ENCODE assay signal across 8 mouse cellular contexts in the genomic region with DNA sequence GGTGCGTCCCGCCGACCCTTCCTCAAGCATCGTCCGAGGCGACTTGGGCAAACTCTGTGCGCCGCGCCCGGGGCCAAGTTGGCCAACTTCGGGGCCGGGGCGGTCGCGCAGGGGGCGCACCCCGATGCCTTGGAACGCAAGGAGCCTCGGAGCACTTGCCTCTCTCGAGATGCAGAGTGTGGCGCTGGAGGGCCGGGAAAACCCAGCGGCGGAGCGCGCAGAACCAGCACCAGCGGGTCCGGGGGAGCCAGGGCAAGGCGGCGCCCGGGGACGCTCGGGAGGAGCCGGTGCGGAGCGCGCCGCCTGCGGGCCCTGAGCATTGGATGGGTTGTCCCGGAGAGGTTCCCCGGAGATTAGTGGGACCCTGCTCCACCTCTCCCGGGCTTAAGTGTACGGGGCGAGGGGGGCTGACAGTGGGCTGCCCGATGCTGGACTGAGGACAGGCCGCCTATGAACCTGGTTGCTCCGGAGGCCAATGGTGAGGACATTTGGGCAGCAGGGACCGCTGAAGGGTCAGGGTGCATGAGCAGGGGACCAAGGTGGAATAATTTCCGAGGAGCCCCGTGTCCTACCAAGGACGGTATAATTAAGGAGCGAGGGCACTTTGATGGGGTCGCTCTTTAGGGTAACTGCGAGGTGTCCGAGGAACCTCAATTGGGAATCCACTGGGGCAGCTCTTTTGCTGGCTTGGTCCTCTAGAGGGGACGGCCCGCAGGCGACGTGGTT. TPM values are rescaled to one million over a fixed set of nuclear protein-coding genes. Genes with fewer than 3 reads are reported as not detected.
DNase-seq lines count a peak whose midpoint lies in the region; ATAC-seq and TF ChIP-seq lines count a peak whose summit lies in the region.

No protein-coding gene starts in this region.

- WGBS in kidney, embryonic 15.5 days: under 1% methylated on average over 59 of the region's 59 CpGs
- WGBS in small intestine, adult 2 months: 1% methylated on average over 59 of the region's 59 CpGs

- no peaks in the 10 kb centered on the region for H3K36me3 ChIP-seq in kidney, embryonic 15.5 days
- H3K36me3 ChIP-seq in small intestine, adult 2 months (ENCODE audit: control insufficient read depth, insufficient read depth, low read length): no peaks in the 10 kb centered on the region

- ATAC-seq in kidney, embryonic 15.5 days (replicated peaks; ENCODE audit: low FRiP score): peak; percentile 14

- H3K27me3 ChIP-seq in kidney, embryonic 15.5 days: peaks cover 80% of the 10 kb centered on the region
- H3K27me3 ChIP-seq in small intestine, adult 2 months (ENCODE audit: control insufficient read depth, insufficient read depth, low read length): peaks cover 21% of the 10 kb centered on the region

- TF ChIP-seq POLR2A in small intestine, adult 2 months (IDR thresholded peaks at IDR 0.05; ENCODE audit: low read depth, low read length): no peak

- peak; percentile 24 to 37 for DNase-seq in left cerebral cortex, adult 18-20 months (ENCODE audit: low spot score in 2 of 2)
- DNase-seq in left cerebral cortex, adult 11 months (ENCODE audit: low spot score): no peak
- peak; percentile 45 to 48 for DNase-seq in cerebellum, postnatal 36 days
- DNase-seq in gastrocnemius, postnatal 4 days (ENCODE audit: low spot score in 2 of 2): peak; percentile 42 to 59
- DNase-seq in lung, postnatal 10 days: peak; percentile 73
- no peak for DNase-seq in thymus, postnatal 14 days

- H3K27ac ChIP-seq in kidney, embryonic 15.5 days: no peak overlapping the region
- H3K27ac ChIP-seq in small intestine, adult 2 months (ENCODE audit: insufficient read depth, low read depth, low read length): no peak overlapping the region

- H3K4me2 ChIP-seq in kidney, embryonic 15.5 days: peak overlapping the region; percentile 85

- peak overlapping the region; percentile 59 for H3K4me3 ChIP-seq in kidney, embryonic 15.5 days (replicated peaks)
- peak overlapping the region; percentile 57 for H3K4me3 ChIP-seq in small intestine, adult 2 months (ENCODE audit: low read depth, low read length)

- no peak for TF ChIP-seq CTCF in small intestine, adult 2 months (IDR thresholded peaks at IDR 0.05; ENCODE audit: extremely low read depth, insufficient read length, insufficient replicate concordance, low read depth, low read length)

- H3K9ac ChIP-seq in kidney, embryonic 15.5 days: peak overlapping the region; percentile 40

- no peaks in the 10 kb centered on the region; the same call in 1 of the 2 replicates for H3K9me3 ChIP-seq in kidney, embryonic 15.5 days (replicated peaks)

- H3K4me1 ChIP-seq in kidney, embryonic 15.5 days: peaks cover 28% of the 10 kb centered on the region
- H3K4me1 ChIP-seq in small intestine, adult 2 months (ENCODE audit: control insufficient read depth, insufficient read depth, insufficient read length, low read length): no peaks in the 10 kb centered on the region

RNA-seq across cellular contexts. Expression of a gene that starts 0.6 kb away (rescaled TPM):
- total RNA-seq in left cerebral cortex, adult 18-20 months (2021): 10 to 100 TPM in 1 of 2 experiments, 1 to 10 TPM in 1; 9.9 to 12.1 TPM
- 10 to 100 TPM; 38.0 to 42.3 TPM for total RNA-seq in gastrocnemius, postnatal 4 days (2021)
- polyA plus RNA-seq in kidney, embryonic 15.5 days (2015; fragmentation: Nextera tagmentation; extraction: Ambion mirVana): 4.7 and 5.8 TPM in 2 replicates
- 2.6 and 3.5 TPM in 2 replicates for polyA plus RNA-seq in small intestine, adult 2 months (2012; rRNA removed)

Comparison
In these comparisons a context has a peak if more than half of its experiments do, and no peak if none do; other contexts are left out.
1. DNase-seq: peak in left cerebral cortex, adult 18-20 months (2 of 2), cerebellum, postnatal 36 days (2 of 2), gastrocnemius, postnatal 4 days (2 of 2) and lung, postnatal 10 days (single experiment); none in left cerebral cortex, adult 11 months (single experiment) and thymus, postnatal 14 days (single experiment).